Mouse (Mus musculus) thymus, postnatal 36 days (tissue): ENCODE results near the gene Npc1l1.
"Not testable (repeated sequence)": the region's sequence is repeated elsewhere in the genome, so short reads cannot be mapped to it uniquely, and the experiment has no call there.

Experiments
- DNase-seq, 2 experiments: peaks; one replicate each; pipeline ENCODE4 v3.0.0; 2022; ENCODE audit warnings: mixed read lengths in 2 of 2

The Npc1l1 gene

DNA sequence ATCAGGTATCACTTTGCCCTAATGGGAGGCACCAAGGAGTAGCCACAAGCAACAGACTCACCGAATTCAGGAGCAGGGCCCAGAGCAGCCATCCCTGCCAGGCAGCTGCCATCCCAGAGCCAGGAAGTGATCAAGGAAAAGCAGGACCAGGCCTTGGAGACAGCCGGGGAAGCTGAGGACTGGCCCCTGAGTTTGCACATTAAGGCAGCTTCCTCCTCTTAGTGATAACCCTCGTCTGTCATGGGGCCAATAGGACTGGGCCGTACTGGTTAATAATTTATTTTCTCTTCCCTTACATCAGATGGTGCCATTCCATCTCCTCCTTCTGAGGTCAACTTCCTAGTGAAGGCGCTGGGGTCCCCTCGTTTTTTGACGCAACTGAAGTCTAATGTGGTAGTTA, at the start of gene Npc1l1:
Gene Npc1l1 (minus strand): TSS at position 132 of the 400 bp plus-strand sequence.
- DNase-seq, result no peak

DNA sequence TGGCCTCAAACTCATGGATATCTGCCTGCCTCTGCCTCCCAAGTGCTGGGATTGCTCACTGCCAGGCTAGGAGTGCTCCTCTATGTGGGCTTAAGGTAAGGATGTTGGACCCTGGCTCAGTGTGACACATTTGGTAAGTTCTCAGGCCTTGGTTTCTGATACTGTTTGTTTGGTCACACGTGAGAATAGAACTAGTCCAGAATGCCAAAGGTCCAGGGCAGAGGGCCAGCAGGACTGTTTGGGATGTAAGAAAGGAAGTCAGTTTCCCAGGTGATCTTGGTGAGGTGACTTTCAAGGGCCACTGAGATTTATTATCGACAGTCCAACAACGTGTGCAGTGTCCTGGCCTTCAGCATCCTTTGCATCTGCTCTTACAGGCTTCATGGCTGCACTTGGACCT, 46.5 kb upstream of the Npc1l1 start:
- no peak for DNase-seq

DNA sequence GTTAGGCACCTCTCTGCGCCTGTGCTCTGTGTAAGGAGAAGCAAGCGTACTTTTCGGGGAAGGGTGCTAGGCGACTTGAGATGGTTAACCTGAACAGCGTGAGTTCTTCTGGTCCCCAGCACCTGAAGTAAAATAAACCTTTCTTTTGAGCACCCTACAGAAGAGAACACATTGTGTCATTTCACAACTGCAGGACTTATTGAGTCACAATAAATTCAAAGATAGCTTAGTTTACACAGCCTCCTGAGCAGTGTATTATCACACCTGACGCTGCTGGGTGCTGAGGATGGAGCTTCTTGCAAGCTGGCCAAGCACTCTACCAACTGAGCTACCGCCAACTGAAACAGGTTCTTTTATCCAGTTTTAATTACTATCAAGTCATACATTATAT, 45.1 kb upstream of the Npc1l1 start:
- DNase-seq, result no peak

DNA sequence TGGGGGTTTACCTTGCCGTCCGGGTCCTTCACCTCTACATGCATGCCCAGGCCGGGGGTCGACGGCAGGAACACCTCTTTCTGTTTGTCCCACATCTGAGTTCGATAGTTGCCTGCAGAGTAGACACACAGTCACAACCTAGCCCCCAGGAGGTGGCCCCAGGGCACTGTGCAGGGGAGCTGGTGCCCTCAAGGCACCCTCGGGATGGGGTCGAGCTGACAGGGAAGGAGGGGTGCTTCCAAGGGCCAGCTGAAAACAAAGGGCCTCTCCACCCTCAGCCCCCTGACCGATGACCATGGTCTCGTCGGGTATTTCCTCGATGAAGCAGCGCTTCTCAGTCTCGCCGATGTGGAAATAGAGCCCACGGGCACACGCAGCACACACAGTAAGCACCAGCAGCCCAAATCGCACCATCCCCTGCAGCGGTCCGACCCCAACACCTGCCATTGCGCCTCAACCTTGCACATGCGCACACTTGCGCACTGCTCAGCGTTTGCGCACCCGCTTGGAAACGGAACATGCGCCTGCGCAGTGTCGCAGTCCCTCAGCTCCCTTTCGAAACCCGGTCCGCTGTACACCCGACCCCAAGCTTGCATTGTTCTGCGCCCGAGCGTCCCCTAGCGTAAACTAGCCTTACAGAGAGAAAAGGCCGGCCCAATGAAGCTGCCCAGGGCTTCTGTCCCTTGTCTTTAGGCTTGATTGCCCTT, 44.6 kb upstream of the Npc1l1 start, which contains the start of gene Tmed4:
Gene Tmed4 (minus strand): TSS at position 484 of the 707 bp plus-strand sequence.
- DNase-seq, result peak; percentile 98

DNA sequence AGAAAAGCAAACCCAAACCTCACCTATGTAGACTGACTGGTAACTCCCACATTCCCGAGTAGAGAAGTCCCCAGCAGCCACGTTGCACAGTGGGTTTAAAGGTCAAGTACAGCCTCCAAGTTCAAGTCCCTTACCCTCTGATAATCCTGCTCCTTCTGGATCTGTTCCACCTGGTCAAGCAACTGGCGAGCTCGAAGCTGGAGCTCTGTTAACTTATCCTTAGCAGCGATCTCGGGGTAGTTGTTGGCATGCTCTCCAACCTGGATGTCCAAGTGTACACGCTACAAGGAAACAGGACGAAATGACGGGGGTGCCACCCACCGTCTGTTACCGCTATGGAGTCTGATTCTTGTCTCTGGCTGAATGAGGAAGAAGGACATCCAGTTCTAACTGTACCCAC, 43.7 kb upstream of the Npc1l1 start:
- no peak for DNase-seq

DNA sequence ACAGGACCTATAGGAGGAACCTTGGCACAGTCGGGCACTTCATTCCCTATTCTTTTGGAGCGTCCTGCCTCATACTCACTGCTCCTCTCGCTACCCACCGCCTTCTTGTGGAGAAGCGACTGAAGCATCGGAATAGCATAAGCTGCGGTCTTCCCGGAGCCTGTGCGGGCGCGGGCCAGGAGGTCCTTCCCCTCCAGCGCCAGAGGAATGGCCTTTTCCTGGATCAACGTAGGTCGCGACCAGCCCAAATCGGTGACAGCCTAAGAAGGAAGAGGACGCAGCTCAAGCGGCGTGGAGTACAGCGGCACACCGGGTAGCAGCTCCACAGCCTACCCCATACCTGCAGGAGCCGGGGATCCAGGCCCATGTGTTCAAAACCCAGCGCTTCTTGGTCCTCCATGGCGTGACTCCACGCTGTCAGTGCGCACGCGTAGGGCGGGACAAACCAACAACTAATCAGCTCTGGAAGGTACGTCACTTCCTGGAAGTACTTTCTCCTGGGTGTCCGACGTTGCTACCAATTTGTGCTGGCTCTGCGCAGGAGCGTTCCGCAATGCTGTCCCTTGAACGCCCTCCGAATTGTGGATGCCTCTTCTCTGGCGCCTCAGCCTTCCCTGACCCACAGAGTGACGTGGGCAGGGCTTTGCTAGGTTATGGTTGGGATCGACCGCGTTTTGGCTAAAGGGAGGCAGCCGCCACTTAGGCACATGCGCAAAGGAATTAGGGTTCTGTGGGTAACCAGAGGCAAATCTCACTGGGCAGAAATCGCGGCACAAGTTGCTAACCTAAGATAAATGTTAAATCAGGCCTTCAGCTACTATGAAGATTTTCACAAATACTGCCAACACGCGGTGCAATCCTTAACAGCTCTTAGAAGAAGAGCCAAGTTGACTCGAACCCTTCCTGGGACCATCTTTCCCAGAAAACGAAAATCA, 37.6 kb upstream of the Npc1l1 start, which contains the start of gene Ddx56:
Gene Ddx56 (minus strand): TSS at position 453 of the 935 bp plus-strand sequence.
- DNase-seq, result peak; percentile 86 to 89

DNA sequence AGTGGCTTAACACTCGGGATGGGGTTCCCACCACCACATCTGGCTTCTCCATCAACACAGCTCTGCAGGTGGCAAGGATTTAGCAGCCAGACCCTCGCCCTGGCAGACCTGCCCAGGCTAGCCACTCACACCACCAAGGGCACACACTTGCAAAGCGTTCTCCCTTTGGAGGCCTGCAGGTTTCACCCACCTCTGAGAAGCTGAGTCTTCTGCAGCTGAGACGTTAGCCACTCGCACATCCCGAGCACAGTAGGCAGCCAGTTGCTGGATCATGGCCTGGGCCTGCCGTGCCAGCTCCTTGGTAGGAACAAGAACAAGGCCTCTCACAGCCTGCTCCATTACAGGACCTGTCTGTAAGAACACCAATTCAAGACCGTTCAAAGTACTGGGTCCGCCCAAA, 36.7 kb upstream of the Npc1l1 start:
- no peak for DNase-seq

DNA sequence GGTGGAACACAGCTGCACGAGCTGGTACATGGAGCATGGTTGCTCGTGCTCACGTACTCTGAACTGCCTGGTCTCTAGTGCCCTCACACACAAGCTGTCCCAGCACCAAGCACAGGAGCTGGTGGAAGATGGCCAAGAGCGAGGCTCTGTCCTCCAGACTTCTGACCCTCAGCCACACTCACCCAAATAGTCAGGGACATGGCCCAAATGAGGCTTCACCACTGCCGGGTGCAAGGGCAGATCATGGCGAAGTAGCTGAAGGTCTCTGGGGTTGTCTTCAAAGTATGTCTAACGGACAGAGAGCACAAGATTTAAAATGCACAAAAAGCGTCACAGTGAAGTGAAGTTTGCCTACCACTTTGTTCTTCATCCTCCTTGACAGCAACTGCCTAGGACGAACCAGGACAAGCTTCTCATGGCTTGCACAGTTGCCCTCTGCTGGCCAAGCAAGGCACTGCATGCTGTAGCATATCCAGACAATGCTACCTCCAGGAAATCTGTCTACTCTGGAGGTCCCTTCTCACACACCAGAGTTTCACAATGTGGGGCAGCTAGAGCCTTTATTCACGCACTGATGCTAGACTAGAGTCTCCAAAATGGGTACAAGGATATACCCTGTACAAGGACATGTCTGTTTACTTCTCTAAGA, 31.6 kb upstream of the Npc1l1 start:
- DNase-seq, result peak; percentile 60 to 67

DNA sequence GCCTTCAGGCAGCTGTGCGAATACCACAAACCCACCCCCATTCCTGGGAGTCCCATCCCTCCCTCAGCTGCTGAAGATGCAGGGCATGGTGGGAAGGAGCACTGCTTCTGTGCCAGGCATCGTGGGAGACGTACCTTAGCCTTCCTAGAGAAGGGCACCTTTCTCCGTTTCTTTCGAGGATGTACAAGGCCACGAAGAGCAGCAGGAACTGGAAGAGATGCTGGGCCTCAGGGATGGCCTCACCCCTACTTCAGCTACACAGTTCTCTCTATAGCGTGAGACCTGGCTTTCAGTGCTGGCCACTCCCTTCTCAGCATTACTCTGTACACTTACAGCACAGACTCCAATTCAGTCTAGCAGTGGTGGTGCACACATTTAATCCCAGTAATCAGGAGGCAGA, 29.5 kb upstream of the Npc1l1 start:
- DNase-seq, result no peak

DNA sequence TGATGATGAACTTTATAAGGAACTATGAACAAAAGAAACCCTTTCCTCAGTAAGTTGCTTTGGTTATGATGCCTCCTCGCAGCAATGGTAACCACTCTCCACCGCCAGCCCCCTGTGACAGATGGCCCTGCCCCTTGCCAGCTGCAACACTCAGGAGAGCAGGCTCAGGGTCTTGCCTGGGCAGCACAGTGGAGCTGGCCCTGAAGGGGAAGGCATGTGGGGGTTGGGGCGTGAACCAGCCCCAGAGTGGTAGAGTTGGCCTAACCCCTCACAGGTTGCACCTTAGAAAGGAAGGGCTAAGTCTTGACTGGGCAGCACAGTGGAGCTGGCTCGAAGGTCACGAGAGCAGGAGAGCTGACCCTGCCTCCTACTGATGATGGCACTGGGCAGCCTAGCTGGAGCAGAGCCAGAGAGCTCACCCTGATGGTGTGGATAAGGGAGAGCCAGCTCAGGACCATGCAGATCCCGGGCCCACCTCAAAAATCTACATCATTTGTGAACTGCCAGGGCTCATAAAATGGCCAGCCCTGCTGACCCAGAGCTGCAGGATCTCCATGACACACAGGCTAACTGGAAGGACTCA, 26.6 kb upstream of the Npc1l1 start:
- no peak for DNase-seq

DNA sequence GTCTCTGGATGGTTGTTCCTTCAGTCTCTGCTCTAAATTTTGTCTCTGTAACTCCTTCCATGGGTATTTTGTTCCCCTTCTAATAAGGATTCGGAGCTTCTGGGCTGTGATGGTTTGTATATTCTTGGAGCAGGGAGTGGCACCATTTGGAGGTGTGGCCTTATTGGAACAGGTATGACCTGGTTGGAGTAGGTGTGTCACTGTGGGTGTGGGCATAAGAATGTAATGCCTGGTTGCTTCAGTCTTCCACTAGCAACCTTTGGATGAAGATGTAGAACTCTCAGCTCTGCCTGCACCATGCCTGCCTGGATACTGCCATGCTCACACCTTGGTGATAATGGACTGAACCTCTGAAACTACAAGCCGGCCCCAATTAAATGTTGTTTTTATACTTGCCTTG, 24.7 kb upstream of the Npc1l1 start:
- not testable (repeated sequence) for DNase-seq

DNA sequence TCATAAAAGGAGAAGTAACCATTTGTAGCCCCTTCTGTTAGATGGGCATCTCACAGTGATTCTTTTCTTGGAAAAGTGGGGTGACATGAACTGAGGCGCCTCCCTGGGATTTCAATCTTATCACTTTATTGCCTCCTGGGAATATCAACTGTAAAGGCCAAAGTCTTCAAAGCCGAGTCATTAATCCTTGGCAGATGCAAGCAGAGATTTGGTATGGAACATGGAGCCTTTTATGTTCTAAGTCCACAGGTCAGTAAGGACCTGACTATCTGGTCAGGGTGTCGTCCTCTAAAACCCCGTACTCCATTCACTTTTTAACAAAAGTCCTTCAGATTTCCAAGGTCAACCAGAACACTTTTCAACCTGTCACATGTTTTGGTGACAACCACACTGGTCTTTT, 22.9 kb upstream of the Npc1l1 start:
- DNase-seq, result no peak

DNA sequence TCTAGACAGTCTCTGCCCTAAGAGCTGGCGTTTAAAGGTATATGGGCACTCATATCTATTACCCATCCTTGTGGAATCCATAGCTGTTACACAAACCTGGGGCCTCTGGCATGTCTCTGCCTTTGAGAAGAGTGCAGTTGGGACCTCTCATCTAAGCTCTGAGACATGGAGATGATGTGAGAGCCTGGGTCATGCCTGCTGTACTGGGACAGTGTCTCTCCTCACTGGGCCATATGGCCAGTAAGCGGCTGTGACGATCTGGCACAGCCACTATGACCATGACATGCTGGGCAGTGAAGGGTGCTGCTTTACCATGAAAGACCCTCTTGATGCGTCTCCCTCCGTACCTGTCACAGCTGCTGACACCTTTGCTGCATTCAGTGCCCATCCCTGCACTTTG, 22.3 kb upstream of the Npc1l1 start:
- DNase-seq, result no peak

DNA sequence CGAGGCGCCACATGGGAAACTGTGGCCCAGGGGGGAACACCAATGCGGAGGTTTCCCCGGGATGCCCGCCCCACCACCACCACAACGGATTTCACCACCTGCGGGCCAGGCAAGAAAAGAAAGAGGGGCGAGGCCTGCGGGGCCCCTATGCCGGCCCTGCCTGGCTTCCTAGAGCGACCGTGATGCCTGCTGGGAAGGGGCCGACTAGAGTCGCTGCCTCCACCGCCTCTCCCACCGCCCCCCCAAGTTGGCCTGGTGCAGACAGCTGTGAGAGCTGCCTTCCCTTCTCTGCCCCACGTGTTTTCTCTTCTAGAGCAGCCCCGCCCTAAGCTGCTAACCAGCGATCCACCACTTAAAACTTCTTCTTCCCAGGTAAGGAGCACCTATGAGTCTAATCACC, 14.8 kb upstream of the Npc1l1 start:
- no peak for DNase-seq

DNA sequence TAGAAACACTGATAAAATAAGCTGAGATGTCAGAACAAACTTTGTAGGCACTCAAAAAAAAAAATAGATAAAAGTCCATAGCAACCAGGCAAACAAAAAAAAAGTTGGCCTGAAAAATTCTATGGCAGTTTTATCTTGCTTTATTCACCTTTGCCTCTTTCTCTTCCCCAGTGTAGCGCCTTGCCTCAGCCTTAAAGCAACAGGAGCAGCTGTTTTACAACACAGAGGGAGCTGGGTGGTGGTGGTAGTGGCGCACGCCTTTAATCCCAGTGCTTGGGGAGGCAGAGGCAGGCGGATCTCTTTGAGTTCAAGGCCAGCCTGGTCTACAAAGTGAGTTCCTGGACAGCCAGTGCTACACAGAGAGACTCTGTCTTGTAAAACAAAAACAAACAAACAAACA, 3.1 kb upstream of the Npc1l1 start:
- DNase-seq, result no peak

DNA sequence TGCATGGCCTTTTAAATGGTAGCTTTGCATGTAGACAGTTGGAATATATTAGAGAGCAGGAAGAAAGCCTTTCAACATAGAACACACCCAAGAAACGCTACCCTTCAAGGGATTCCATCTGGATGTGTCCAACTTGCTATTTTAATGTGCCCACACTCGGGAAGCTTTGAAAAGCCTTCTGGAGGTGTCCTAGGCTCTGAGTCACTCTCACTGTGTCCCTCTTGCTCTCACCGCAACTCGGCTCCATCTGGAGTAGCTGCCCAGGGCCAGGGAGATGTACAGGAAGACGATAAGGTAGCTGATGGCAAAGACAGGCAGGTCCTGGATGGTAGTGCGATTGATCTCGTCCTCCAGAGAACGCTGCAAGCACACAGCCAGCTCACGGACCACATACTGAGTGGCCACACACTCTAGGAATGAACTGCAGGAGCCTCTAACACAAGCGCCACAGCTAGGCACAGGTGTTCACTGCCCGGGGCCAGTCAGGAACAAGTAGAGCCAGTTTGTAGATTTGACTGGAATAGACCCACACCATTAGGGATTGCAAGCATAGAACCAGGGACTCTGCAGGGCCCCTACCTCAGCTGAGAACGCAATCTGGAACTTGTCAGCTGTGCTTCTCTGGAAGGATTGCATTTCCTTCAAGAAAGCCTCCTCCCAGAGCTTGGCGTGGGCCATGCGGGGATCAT, 5.3 kb downstream of the Npc1l1 start:
- DNase-seq, result no peak

DNA sequence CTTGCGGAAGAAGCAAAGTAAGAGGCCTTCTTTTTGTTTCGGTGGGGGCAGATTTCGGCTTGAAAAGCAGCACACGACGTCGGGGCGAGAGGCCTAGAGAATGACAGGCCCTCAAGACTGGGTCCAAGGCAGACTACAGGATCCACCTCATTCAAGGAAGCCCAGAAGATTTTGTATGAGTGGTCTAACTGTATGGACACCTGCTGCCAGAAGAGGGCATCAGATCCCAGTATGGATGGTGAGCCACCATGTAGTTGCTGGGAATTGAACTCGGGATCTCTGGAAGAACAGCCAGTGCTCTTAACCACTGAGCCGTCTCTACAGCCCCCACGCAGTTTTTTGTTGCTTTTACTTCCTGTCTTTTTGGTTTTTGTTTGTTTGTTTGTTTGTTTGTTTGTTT, 7.8 kb downstream of the Npc1l1 start:
- DNase-seq, result no peak

DNA sequence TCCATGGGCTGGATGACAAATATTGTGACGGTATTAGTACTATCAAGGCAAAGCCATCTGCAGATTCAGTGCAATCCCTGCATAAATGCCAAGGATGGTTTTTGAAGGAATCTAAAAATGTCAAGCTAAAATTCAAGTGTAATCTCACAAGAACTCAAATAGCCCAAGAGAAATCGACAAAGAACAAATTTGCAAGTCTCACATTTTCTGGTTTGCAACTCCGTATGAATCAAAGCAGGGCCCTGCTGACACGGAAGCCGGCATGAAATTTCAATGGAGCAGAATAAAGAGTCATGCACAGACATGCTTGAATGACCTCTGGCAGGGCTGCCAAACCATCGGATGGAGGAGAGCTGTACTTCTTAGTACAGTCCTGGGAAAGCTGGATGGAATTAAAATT, 10.0 kb downstream of the Npc1l1 start:
- DNase-seq, result no peak

DNA sequence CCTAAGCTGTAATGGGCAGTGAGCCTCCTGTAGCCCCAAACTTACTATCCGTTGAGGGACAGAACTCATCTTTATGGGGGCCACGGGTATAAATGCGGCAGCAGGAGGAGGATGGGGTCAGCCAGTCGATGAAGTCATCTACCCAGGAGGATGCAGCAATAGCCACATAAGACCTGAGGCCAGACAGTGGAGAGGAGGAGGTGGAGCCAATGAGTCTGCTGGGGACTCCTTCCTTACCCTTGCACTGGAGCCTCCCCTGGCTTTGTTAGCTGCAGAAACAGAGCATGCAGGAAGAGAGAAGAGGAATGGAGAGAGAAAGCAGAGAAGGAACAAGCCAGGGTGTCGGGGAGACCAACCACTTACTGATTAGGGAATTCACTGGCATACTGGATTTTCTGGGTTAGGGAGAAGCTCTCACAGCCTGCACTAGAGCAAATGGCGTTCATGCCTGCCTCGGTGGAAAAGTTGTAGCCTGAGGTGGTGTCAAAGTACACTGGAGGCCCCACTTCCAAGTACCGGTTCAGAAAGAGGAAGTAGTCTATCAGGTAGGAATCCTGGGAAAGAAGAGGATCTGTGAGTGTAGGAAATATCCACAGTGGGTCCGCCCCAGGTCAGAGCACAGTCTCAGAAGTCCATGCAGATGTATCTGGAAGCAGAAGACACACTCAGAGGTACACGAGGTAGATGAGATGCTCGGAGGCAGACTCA, 11.6 kb downstream of the Npc1l1 start:
- no peak for DNase-seq

DNA sequence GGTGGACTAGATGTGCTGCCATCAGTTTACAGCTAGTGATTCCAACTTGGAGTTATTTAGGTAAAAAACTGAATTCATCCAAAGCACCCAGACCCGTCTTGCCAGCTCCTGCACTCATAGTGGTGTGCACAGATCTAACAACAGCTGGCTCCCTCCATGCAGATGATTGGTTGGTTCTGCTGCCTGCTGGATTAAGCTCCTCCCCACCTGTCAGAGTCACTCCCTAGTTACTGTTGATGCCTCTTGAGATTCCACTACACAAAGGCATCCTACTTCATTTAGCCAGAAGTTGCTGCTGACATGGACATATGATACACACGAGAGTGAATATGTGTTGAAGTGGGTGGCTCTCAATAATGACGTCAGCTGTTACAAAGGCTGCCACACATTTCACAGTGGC, 13.1 kb downstream of the Npc1l1 start:
- no peak for DNase-seq

DNA sequence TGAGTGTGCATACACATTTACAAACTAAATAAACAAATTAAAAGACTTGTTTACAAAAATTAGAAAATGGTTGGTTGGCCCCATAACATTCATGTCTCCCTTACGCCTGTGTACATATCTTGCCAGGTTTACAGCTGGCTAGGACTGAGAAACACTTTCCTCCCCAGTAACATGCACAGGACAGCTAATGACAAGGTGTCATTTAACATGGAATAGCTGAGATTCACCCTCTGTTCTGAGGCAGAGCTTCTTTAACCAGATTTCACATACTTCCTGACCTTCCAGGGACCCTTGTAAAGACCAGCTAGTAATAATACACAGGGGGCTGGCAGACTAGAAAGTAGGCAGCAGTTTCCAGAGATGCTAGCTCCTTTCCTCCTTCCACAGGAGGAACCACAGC, 21.8 kb downstream of the Npc1l1 start:
- DNase-seq, result no peak

DNA sequence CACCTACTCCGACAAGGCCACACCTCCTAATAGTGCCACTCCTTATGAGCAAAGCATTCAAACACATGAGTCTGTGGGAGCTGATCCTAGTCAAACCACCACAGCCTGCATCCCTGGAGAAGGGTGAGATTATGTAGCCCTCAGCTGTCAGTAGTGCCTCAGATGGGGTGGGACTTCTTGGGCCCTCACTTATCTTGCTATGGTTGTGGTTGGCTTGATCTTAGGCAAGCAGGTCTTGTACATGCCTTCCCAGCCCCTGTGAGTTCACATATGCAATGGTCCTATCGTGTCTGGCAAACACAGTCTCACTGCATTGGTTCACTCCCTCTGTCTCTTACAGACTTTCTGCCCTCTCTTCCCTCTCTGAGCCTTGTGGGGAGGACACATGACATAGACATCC, 22.9 kb downstream of the Npc1l1 start:
- no peak for DNase-seq
